Mouse (Mus musculus) kidney, adult 2 months (tissue): ENCODE measurements at regions not wholly inside any gene's neighbourhood (a gene's known extent, or its start where the extent isn't known, plus 50 kb on each side); places are given as distances from the start of the nearest gene placed in this dataset.
"Not testable (repeated sequence)": the region's sequence is repeated elsewhere in the genome, so short reads cannot be mapped to it uniquely, and the experiment has no call there.

Experiments
- DNase-seq: peaks from one replicate; pipeline ENCODE4 v3.0.0; 2021
- H3K27ac ChIP-seq: fragments of 200-500 bp; 2 replicates; pipeline ENCODE4 v1.5.1; 2012; ENCODE audit warnings: low read depth, low read length, control low read depth, inconsistent platforms; ENCODE audit not compliant: insufficient read depth
- H3K27me3 ChIP-seq: fragments of 200-500 bp; replicated peaks from 2 replicates; pipeline ENCODE4 v1.6.1; 2012; ENCODE audit warnings: mild to moderate bottlenecking, moderate library complexity, low read length, inconsistent platforms; ENCODE audit not compliant: control insufficient read depth, insufficient read depth
- H3K36me3 ChIP-seq: fragments of 200-500 bp; 2 replicates; pipeline ENCODE4 v1.6.1; 2012; ENCODE audit warnings: mild to moderate bottlenecking, moderate library complexity, low read length, inconsistent platforms; ENCODE audit not compliant: control insufficient read depth, insufficient read depth
- H3K4me1 ChIP-seq: fragments of 200-500 bp; 2 replicates; pipeline ENCODE4 v1.6.1; 2011; ENCODE audit warnings: low read length; ENCODE audit not compliant: control insufficient read depth, insufficient read depth
- H3K4me3 ChIP-seq: fragments of 200-500 bp; 2 replicates; pipeline ENCODE4 v1.5.1; 2011; ENCODE audit warnings: mild to moderate bottlenecking, low read depth, low read length, control low read depth; ENCODE audit not compliant: insufficient read depth
- CTCF ChIP-seq: fragments of 200-500 bp; conservative IDR thresholded peaks from 2 replicates; pipeline ENCODE4 v1.5.1; 2011; ENCODE audit warnings: low read depth, mild to moderate bottlenecking, control low read depth, low read length, moderate library complexity, mixed read lengths; ENCODE audit not compliant: insufficient read depth, insufficient read length
- POLR2A ChIP-seq: fragments of 200-500 bp; IDR thresholded peaks from one replicate; pipeline ENCODE4 v1.6.1; 2011; ENCODE audit warnings: low read depth, low read length, control low read depth
- WGBS: fragments of 180-500 bp; shearing (Covaris S2); methylation state at CpG from one replicate; pipeline ENCODE4 v1.1.7; 2018; 5-methylcytosine and 5-hydroxymethylcytosine counted together

DNA sequence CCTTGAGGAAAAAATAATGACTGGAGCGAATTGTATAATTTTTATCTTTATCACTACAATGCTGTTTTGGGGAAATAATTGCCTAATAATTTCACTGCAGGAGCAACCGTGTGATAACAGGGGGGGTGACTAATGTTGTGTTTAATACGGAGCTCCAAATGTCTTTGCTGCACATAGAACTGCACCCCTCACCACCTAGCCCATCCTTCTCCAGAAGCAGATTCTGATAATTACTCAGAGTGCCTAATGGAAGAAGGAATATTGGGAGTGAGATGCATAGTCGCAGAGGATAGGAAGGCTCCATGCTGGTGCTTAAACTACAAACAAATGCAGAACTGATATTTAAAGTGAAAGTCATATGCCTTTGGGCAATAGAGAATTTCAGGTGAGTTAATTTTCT is 486.1 kb upstream of the BB014433 start:
- Histone ChIP-seq H3K36me3 (no peaks in the 10 kb centered on the region), H3K27ac (no peak overlapping the region), H3K27me3 (no peaks in the 10 kb centered on the region), H3K4me1 (no peaks in the 10 kb centered on the region), H3K4me3 (no peak overlapping the region)
- no peak for DNase-seq
- TF ChIP-seq CTCF: no peak
- no peak for TF ChIP-seq POLR2A
- WGBS: 87% methylated on average over 4 of the region's 4 CpGs

DNA sequence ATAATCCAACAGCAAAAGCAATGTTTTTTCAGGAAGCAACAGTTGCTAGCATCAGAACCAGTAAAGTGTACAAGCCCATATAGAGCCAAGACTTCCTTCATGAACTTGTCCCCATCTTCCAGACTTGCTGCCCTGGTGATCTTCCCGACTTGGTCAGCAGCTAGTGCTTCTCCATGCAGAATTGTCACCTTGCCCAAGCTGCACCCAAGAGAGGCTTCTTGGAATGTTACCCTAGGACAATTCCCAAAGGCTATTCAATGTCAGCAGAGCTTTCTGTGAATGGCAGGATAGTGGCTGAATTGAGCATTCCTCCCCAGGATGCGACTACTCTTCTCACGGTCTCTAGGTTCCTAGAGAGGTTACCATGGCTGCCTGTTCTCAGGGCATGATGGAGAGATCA is 479.6 kb upstream of the BB014433 start:
- 94% methylated on average over 3 of the region's 3 CpGs for WGBS
- Histone ChIP-seq H3K4me1 (no peaks in the 10 kb centered on the region), H3K27me3 (no peaks in the 10 kb centered on the region), H3K27ac (no peak overlapping the region), H3K36me3 (no peaks in the 10 kb centered on the region), H3K4me3 (no peak overlapping the region)
- peak; percentile 1 for DNase-seq
- TF ChIP-seq CTCF: no peak
- TF ChIP-seq POLR2A: no peak

DNA sequence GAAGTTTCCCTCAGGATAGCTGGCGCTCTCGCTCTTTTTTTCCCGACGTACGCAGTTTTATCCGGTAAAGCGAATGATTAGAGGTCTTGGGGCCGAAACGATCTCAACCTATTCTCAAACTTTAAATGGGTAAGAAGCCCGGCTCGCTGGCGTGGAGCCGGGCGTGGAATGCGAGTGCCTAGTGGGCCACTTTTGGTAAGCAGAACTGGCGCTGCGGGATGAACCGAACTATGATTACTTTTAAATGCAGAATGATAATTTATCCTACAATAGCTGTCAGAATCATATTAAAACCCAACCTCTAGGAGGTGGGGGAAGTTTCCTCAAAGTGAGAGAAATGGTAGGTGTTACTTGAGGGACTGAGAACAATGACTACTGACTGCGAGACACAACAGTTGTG is 474.0 kb upstream of the BB014433 start:
- not testable (repeated sequence) for H3K27me3 ChIP-seq, H3K4me1 ChIP-seq, H3K27ac ChIP-seq, H3K36me3 ChIP-seq, H3K4me3 ChIP-seq
- WGBS: 68% methylated on average over 19 of the region's 19 CpGs
- DNase-seq: peak; percentile 70

DNA sequence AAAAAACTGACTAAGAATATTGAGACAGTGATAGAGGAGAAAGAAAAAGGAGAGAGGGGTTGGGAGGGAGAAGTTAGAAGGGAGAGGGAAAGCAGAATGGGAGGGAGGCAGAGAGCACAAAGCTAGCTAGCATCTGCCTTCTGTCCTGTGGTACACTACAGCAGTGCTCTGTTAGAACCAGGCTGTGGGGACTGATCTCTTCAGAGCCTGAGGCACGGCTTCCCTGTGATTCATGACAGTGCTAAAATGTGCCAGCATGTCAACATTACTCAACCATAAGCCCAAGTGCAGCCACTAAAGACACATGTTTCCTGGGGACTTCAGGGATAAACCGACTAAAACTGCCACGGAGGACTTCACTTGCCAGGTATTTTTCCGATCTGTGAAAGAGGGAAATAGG is 455.1 kb upstream of the BB014433 start:
- no peak for DNase-seq
- no peaks in the 10 kb centered on the region for H3K4me1 ChIP-seq
- H3K36me3 ChIP-seq: no peaks in the 10 kb centered on the region
- WGBS: 65% methylated on average over 4 of the region's 4 CpGs
- TF ChIP-seq CTCF: no peak
- TF ChIP-seq POLR2A: no peak
- no peak overlapping the region for H3K4me3 ChIP-seq
- H3K27me3 ChIP-seq: no peaks in the 10 kb centered on the region
- no peak overlapping the region for H3K27ac ChIP-seq

DNA sequence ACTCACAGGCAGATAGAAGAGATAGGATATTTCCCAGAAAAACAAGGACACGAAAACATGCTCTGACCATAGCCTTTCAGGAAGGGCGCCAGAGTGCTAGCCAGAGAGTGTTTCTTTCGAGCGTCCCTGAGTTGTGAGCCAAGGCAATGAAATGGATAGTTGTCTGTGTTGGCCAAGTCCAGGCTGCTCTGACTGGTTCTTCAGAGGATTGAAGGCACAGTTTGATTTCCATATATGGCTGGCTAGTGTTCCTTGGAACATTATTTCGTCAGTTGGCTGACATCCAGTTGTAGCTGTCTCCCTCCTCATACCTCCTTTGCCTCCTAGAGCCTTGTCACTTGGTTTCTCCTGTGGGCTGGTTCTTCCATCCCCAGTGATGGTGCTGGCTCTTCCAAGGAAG is 451.7 kb upstream of the BB014433 start:
- no peak for TF ChIP-seq POLR2A
- no peak for TF ChIP-seq CTCF
- WGBS: 70% methylated on average over 5 of the region's 5 CpGs
- Histone ChIP-seq H3K27me3 (no peaks in the 10 kb centered on the region), H3K36me3 (no peaks in the 10 kb centered on the region), H3K27ac (no peak overlapping the region), H3K4me3 (no peak overlapping the region), H3K4me1 (no peaks in the 10 kb centered on the region)
- DNase-seq: no peak

DNA sequence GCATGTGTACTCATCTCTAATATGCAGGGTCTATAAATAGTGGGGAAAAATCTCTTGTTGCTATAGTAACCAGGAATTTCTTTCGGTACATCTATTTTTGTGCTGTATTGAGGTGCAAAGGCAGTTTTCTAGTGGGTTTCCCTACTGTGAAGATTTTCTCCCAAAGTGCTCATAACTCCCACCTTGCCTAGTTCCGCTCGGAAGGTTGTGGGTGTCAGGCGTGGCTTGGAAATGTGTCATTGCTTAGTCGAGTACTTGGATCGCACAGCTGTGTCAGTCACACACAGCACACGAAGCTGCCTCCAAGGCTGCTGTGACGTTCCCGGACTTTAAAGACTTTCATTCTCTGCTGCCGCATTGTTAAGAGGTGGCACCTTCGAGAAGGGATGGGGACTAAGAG is 450.4 kb upstream of the BB014433 start:
- H3K36me3 ChIP-seq: no peaks in the 10 kb centered on the region
- H3K27ac ChIP-seq: no peak overlapping the region
- no peaks in the 10 kb centered on the region for H3K27me3 ChIP-seq
- no peaks in the 10 kb centered on the region for H3K4me1 ChIP-seq
- H3K4me3 ChIP-seq: no peak overlapping the region
- DNase-seq: no peak
- TF ChIP-seq POLR2A (no peak), CTCF (no peak)
- WGBS: 49% methylated on average over 11 of the region's 11 CpGs

DNA sequence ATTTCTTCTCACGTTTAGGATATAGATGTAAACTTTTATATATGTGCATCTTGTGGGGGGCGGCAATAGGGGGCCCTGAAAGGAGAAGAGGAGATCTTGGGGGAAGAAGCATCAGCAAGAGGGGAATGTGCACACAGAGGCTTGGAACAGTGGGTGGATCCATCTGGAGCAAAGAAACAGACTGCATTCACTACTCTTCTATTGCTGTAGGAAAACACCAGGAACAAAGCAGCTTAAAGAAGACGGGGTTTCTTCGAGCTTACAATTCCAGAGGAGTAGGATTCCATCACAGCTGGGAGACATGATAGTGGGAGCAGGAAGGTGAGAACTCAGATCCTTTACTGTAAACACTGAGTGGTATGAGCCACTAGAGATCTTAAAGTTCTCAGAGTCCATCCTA is 444.9 kb upstream of the BB014433 start:
- Histone ChIP-seq H3K27ac (no peak overlapping the region), H3K27me3 (no peaks in the 10 kb centered on the region), H3K4me1 (no peaks in the 10 kb centered on the region), H3K36me3 (no peaks in the 10 kb centered on the region), H3K4me3 (no peak overlapping the region)
- TF ChIP-seq POLR2A (no peak), CTCF (no peak)
- WGBS: 72% methylated on average over 4 of the region's 4 CpGs
- DNase-seq: no peak

DNA sequence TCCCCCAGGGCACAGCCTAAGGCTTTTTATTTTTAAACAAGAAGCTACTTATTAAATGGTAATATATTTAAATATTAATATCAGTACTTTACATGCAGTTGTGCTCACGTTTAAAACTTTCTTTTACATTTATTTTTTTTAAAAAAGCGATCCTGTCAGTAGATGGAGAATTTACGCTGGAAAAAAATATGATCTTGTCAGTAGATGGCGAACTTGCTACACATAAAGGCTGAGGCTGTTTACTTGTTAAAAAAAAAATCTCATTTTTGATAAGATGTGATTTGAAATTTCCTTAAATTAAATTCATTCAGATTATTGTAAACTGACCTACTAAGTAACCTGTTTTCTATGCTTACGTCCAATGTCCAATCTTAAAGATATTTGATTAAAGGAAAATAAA is 441.7 kb upstream of the BB014433 start:
- H3K36me3 ChIP-seq: no peaks in the 10 kb centered on the region
- WGBS: 56% methylated on average over 5 of the region's 5 CpGs
- TF ChIP-seq CTCF (no peak), POLR2A (no peak)
- H3K27me3 ChIP-seq: no peaks in the 10 kb centered on the region
- no peak for DNase-seq
- no peak overlapping the region for H3K27ac ChIP-seq
- H3K4me1 ChIP-seq: no peaks in the 10 kb centered on the region
- no peak overlapping the region for H3K4me3 ChIP-seq
